Mouse (Mus musculus): ENCODE results near the gene Anpep.

The Anpep gene

GRCm38 (mm10) chr7:79860811-79861210 is at the start of gene Anpep:
Gene Anpep (minus strand): TSS chr7:79861059.
- DNase-seq (ENCODE audit: inconsistent age in 2 of 2, low spot score in 1 of 2) = no peak

- DNase-seq (ENCODE audit: inconsistent age in 2 of 2, low spot score in 1 of 2) = no peak
These were observed 46.5 kb upstream of the Anpep start for GRCm38 (mm10) chr7:79907356-79907755.

GRCm38 (mm10) chr7:79906914-79907313 is 46.1 kb upstream of the Anpep start:
- DNase-seq (ENCODE audit: inconsistent age in 2 of 2, low spot score in 1 of 2) = no peak

GRCm38 (mm10) chr7:79905193-79905592 is 44.3 kb upstream of the Anpep start:
- DNase-seq (ENCODE audit: inconsistent age in 2 of 2, low spot score in 1 of 2) = no peak

GRCm38 (mm10) chr7:79903160-79903792 is 42.4 kb upstream of the Anpep start:
- no peak for DNase-seq (ENCODE audit: inconsistent age in 2 of 2, low spot score in 1 of 2)

GRCm38 (mm10) chr7:79900753-79901152 is 39.9 kb upstream of the Anpep start:
- no peak for DNase-seq (ENCODE audit: inconsistent age in 2 of 2, low spot score in 1 of 2)

- no peak for DNase-seq (ENCODE audit: inconsistent age in 2 of 2, low spot score in 1 of 2)
These were observed 34.4 kb upstream of the Anpep start for GRCm38 (mm10) chr7:79895225-79895624.

GRCm38 (mm10) chr7:79894790-79895189 is 33.9 kb upstream of the Anpep start:
- DNase-seq (ENCODE audit: inconsistent age in 2 of 2, low spot score in 1 of 2) = no peak

GRCm38 (mm10) chr7:79892576-79893428 is 31.9 kb upstream of the Anpep start:
- no peak for DNase-seq (ENCODE audit: inconsistent age in 2 of 2, low spot score in 1 of 2)

- peak; percentile 62 to 75 for DNase-seq (ENCODE audit: inconsistent age in 2 of 2, low spot score in 1 of 2)
These were observed 29.8 kb upstream of the Anpep start for GRCm38 (mm10) chr7:79890436-79891221.

- no peak for DNase-seq (ENCODE audit: inconsistent age in 2 of 2, low spot score in 1 of 2)
These were observed 27.7 kb upstream of the Anpep start for GRCm38 (mm10) chr7:79888603-79889002.

GRCm38 (mm10) chr7:79883613-79884334 is 22.9 kb upstream of the Anpep start:
- DNase-seq (ENCODE audit: inconsistent age in 2 of 2, low spot score in 1 of 2) = no peak

- no peak for DNase-seq (ENCODE audit: inconsistent age in 2 of 2, low spot score in 1 of 2)
These were observed 21.0 kb upstream of the Anpep start for GRCm38 (mm10) chr7:79881901-79882300.

GRCm38 (mm10) chr7:79880998-79881397 is 20.1 kb upstream of the Anpep start:
- peak; percentile 47 to 66 for DNase-seq (ENCODE audit: inconsistent age in 2 of 2, low spot score in 1 of 2)

- DNase-seq (ENCODE audit: inconsistent age in 2 of 2, low spot score in 1 of 2) = no peak
These were observed 19.2 kb upstream of the Anpep start for GRCm38 (mm10) chr7:79880033-79880432.

GRCm38 (mm10) chr7:79878455-79879025 is 17.7 kb upstream of the Anpep start:
- no peak for DNase-seq (ENCODE audit: inconsistent age in 2 of 2, low spot score in 1 of 2)

GRCm38 (mm10) chr7:79873407-79873806 is 12.5 kb upstream of the Anpep start:
- DNase-seq (ENCODE audit: inconsistent age in 2 of 2, low spot score in 1 of 2) = no peak

GRCm38 (mm10) chr7:79871797-79872345 is 11.0 kb upstream of the Anpep start:
- DNase-seq (ENCODE audit: inconsistent age in 2 of 2, low spot score in 1 of 2) = no peak

- DNase-seq (ENCODE audit: inconsistent age in 2 of 2, low spot score in 1 of 2) = no peak
These were observed 8.3 kb upstream of the Anpep start for GRCm38 (mm10) chr7:79869072-79869719.

GRCm38 (mm10) chr7:79868475-79868874 is 7.6 kb upstream of the Anpep start:
- DNase-seq (ENCODE audit: inconsistent age in 2 of 2, low spot score in 1 of 2) = no peak

Data from adrenal gland, adult (tissue).